Mouse (Mus musculus) frontal cortex, adult 2 months (tissue): ENCODE data around the gene Hist1h2ab. TPM values are rescaled to one million over a fixed set of nuclear protein-coding genes. Genes with fewer than 3 reads are reported as not detected.
A peak's percentile ranks its signal among the peaks of the same experiment; 100 is the strongest.

Source experiments
- DNase-seq, 2 experiments: peaks; one replicate each; pipeline ENCODE4 v3.0.0; 2022; ENCODE audit warnings: low spot score in 1 of 2; ENCODE audit errors: extremely low spot score in 1 of 2
- polyA plus RNA-seq: library from polyadenylated mRNA; depleted of rRNA; stranded (reverse); fragments of >200 nt; gene quantifications from 2 replicates; pipeline ENCODE4 v1.2.3, GENCODE M21; 2012

Hist1h2ab gene
- polyA plus RNA-seq, 1 experiment: 0.82 TPM

- no peak for DNase-seq
Measured at GRCm38 (mm10) chr13:23737091-23737490, 13.8 kb upstream of the Hist1h2ab start.

- no peak for DNase-seq
Measured at GRCm38 (mm10) chr13:23738041-23738440, 12.9 kb upstream of the Hist1h2ab start.

GRCm38 (mm10) chr13:23738677-23739068 lies 12.3 kb upstream of the Hist1h2ab start, which contains the start of gene Hist1h1c:
Gene Hist1h1c (plus strand): TSS chr13:23738808.
- DNase-seq: peak; percentile 78 to 91

GRCm38 (mm10) chr13:23739069-23739921 lies 11.6 kb upstream of the Hist1h2ab start:
- DNase-seq: peak; percentile 96 to 97

GRCm38 (mm10) chr13:23739922-23740252 lies 11.0 kb upstream of the Hist1h2ab start:
- DNase-seq: no peak

GRCm38 (mm10) chr13:23740256-23740840 lies 10.6 kb upstream of the Hist1h2ab start:
- no peak for DNase-seq

- DNase-seq: no peak
Measured at GRCm38 (mm10) chr13:23740910-23741309, 10.0 kb upstream of the Hist1h2ab start.

GRCm38 (mm10) chr13:23742007-23742406 lies 8.9 kb upstream of the Hist1h2ab start:
- no peak for DNase-seq

- no peak for DNase-seq
Measured at GRCm38 (mm10) chr13:23743215-23743614, 7.7 kb upstream of the Hist1h2ab start.

- DNase-seq: no peak
Measured at GRCm38 (mm10) chr13:23743963-23744362, 7.0 kb upstream of the Hist1h2ab start.

GRCm38 (mm10) chr13:23744421-23745380 lies 6.2 kb upstream of the Hist1h2ab start:
- DNase-seq: no peak

GRCm38 (mm10) chr13:23745381-23746161 lies 5.4 kb upstream of the Hist1h2ab start, which contains the start of gene Hist1h3c:
Gene Hist1h3c (minus strand): TSS chr13:23745602.
- peak; percentile 75 to 93 for DNase-seq

- DNase-seq: peak; percentile 91 to 92
Measured at GRCm38 (mm10) chr13:23746201-23747080, 4.5 kb upstream of the Hist1h2ab start, which contains the start of gene Hist1h2bb. Gene Hist1h2bb (plus strand): TSS chr13:23746734.

- no peak for DNase-seq
Measured at GRCm38 (mm10) chr13:23747081-23747891, 3.6 kb upstream of the Hist1h2ab start.

GRCm38 (mm10) chr13:23747892-23748288 lies 3.0 kb upstream of the Hist1h2ab start:
- no peak for DNase-seq

GRCm38 (mm10) chr13:23749563-23750121 lies 1.3 kb upstream of the Hist1h2ab start:
- DNase-seq: no peak

- DNase-seq: no peak
Measured at GRCm38 (mm10) chr13:23751478-23751956, 591 bp downstream of the Hist1h2ab start.
